Mouse (Mus musculus): ENCODE data around the gene Hist1h3e.

The Hist1h3e gene

DNA sequence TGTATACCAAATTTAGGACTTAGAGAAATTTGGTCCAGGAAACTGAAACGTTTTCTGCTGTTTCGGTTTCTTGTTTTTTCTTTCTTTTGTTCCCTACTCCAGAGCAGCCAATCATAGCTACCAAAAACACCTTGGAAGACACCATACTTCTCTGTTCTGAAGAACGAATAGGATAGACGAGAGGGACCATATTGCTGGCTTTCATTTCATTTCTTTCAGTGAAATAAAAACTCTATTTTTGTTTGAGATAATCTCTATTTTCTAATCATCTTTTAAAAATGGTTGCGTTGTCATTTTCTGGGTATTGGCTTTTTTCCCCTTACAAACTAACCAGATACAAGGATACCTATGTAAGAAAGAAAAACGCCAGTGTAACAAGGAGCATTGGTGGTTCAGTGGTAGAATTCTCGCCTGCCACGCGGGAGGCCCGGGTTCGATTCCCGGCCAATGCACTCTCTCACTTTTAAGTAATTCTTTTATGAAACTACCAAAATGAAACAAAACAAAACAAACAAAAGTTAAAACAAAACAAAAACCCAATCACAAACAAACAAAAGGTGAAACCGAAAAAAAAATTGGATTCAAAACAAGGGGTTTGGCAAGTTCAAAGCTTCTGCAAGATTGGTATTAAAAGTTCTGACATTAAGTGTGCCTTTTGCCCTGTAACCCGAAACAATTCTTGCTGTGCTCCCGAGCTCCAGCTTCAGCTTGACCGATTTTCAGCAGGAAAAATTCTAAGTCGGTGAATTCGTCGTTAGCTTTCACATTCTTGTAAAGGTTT lies 45.2 kb downstream of the Hist1h3e start:
- DNase-seq, result peak; percentile 85

DNA sequence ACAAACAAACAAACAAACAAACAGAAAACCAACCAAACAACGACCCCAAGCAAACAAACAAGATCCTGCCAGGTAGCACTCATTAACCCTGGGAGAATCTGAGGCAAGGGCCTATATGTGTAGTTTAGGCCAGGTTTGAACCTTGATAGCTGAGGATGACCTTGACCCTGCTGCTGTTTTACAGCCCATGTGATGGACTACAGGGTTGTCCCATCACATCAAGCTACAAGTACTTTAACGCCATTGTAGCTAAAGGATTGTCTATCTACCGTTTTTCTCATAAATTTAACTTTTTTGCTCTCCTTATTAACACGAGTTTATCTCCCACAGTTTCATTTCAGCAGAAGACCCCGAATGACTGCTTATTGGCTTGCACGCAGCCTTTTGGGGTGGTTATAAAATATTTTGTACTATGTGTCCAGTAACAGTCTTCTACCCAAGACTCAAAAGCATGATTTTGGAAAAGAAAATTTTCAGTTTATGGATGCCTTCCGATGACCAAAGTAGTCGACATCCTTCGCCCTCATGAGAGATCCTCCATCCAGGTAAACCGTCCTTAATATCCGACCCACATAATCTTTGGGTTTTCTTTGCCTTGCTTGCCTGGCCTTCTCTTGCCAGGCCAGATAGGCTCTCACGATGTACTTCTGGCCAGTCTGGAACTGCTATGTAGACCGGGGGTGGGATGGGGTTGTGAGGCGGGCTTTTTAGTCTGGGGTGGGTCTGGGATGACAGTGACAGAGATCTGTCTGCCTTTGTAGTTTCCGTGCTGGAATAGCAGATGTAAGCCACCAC lies 46.1 kb downstream of the Hist1h3e start:
- DNase-seq, result no peak

DNA sequence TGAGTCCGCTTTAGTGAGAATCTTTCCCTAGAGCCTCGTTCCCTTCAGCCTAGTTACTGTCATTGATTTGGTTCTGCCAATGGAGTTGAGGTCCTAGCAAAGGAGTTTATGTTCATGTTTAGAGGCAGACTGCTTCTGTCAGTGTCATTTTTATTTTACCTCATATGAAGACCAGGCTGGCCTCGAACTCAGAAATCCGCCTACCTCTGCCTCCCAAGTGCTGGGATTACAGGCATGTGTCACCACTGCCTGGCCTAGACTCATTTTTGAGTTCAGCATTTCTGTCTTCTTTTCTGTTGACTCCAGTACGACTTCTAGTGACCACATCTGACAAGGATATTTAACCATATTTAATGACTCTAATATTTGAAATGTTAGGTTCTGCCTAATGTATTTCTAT lies 46.9 kb downstream of the Hist1h3e start:
- DNase-seq, result no peak

DNA sequence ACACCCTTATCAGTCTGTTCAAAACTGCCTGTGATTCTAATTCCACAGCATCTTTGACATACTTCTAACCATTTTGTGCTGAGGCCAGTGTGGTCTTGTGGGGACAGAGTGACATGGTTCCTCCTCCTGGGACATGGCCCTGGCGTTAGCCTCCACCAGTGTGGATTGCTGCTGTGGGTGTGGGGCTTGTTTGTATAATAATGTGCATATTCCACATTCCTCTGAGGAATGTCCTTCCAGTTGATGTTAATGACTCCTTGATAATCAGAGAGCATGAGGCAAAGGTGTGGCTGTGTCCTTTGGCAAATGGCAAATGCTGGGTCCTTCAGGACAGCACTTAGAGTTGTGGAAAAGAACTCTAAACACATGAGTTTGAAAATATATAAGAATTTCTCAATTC lies 48.7 kb downstream of the Hist1h3e start:
- no peak for DNase-seq
